Mouse (Mus musculus) limb, embryonic 10.5 days (tissue): ENCODE data around the gene Cacna2d3. TPM values are rescaled to one million over a fixed set of nuclear protein-coding genes. Genes with fewer than 3 reads are reported as not detected.

Experiments
- DNase-seq: peaks from one replicate; pipeline ENCODE4 v3.0.0-alpha.2; 2017; ENCODE audit warnings: low spot score
- H3K27ac ChIP-seq: fragments of 300-500 bp; sonication (generic); 2 replicates; pipeline ENCODE4 v1.5.1; 2016; ENCODE audit warnings: mild to moderate bottlenecking
- H3K27me3 ChIP-seq: fragments of 300-500 bp; sonication (generic); 2 replicates; pipeline ENCODE4 v1.6.1; 2016; ENCODE audit warnings: low read depth, mild to moderate bottlenecking; ENCODE audit not compliant: poor library complexity, severe bottlenecking
- H3K36me3 ChIP-seq: fragments of 300-500 bp; sonication (generic); 2 replicates; pipeline ENCODE4 v1.6.1; 2016; ENCODE audit warnings: mild to moderate bottlenecking, moderate library complexity
- H3K4me1 ChIP-seq: fragments of 300-500 bp; sonication (generic); 2 replicates; pipeline ENCODE4 v1.6.1; 2016
- H3K4me3 ChIP-seq: fragments of 300-500 bp; sonication (generic); 2 replicates; pipeline ENCODE4 v1.5.1; 2016; ENCODE audit warnings: mild to moderate bottlenecking, moderate library complexity
- H3K9me3 ChIP-seq: fragments of 300-500 bp; sonication (generic); replicated peaks from 2 replicates; pipeline ENCODE4 v1.6.1; 2016; ENCODE audit warnings: mild to moderate bottlenecking
- WGBS: fragments of 180-500 bp; shearing (Covaris S2); methylation state at CpG from one replicate; pipeline ENCODE4 v1.1.7; 2016; 5-methylcytosine and 5-hydroxymethylcytosine counted together
- polyA plus RNA-seq: library from polyadenylated mRNA; unstranded; fragments of >200 nt; fragmentation: Nextera tagmentation; extraction: Ambion mirVana; gene quantifications from 2 replicates; pipeline ENCODE4 v1.2.1, GENCODE M21; 2016

Cacna2d3 gene
- polyA plus RNA-seq, 1 experiment from 2014 or later: 0.86 TPM

- Histone ChIP-seq H3K27ac (no peak overlapping the region), H3K27me3 (0 out of 2 replicates have a peak, but pooled peaks cover 4% of the 10 kb centered on the region), H3K9me3 (no peaks in the 10 kb centered on the region), H3K36me3 (no peaks in the 10 kb centered on the region), H3K4me1 (peaks cover 35% of the 10 kb centered on the region), H3K4me3 (no peak overlapping the region)
- DNase-seq: no peak
- 70% methylated on average over 9 of the region's 9 CpGs for WGBS
These were observed 691.1 kb downstream of the Cacna2d3 start for GRCm38 (mm10) chr14:29030519-29030918.

GRCm38 (mm10) chr14:29029896-29030420 lies 691.7 kb downstream of the Cacna2d3 start:
- WGBS: 65% methylated on average over 11 of the region's 11 CpGs
- peaks cover 36% of the 10 kb centered on the region for H3K4me1 ChIP-seq
- no peaks in the 10 kb centered on the region for H3K9me3 ChIP-seq
- no peak overlapping the region for H3K27ac ChIP-seq
- H3K4me3 ChIP-seq: no peak overlapping the region
- no peak for DNase-seq
- H3K27me3 ChIP-seq: 0 out of 2 replicates have a peak, but pooled peaks cover 4% of the 10 kb centered on the region
- H3K36me3 ChIP-seq: no peaks in the 10 kb centered on the region

- H3K27ac ChIP-seq: peak overlapping the region; percentile 75
These were observed 692.6 kb downstream of the Cacna2d3 start for GRCm38 (mm10) chr14:29029107-29029469.

GRCm38 (mm10) chr14:29028391-29029106 lies 693.1 kb downstream of the Cacna2d3 start:
- Histone ChIP-seq H3K36me3 (no peaks in the 10 kb centered on the region), H3K27ac (peak overlapping the region; percentile 75), H3K4me3 (peak overlapping the region; percentile 20; the same call in 1 of the 2 replicates), H3K9me3 (no peaks in the 10 kb centered on the region), H3K27me3 (0 out of 2 replicates have a peak, but pooled peaks cover 4% of the 10 kb centered on the region), H3K4me1 (peaks cover 45% of the 10 kb centered on the region)
- 51% methylated on average over 6 of the region's 6 CpGs for WGBS
- peak; percentile 58 for DNase-seq

More at GRCm38 (mm10) chr14:29029107-29029469, 692.6 kb downstream of the Cacna2d3 start:
- 0 out of 2 replicates have a peak, but pooled peaks cover 4% of the 10 kb centered on the region for H3K27me3 ChIP-seq
- H3K4me1 ChIP-seq: peaks cover 45% of the 10 kb centered on the region
- no peak overlapping the region for H3K4me3 ChIP-seq
- 62% methylated on average over 2 of the region's 2 CpGs for WGBS
- no peaks in the 10 kb centered on the region for H3K36me3 ChIP-seq
- DNase-seq: no peak
- H3K9me3 ChIP-seq: no peaks in the 10 kb centered on the region

GRCm38 (mm10) chr14:29027276-29027675 lies 694.4 kb downstream of the Cacna2d3 start:
- Histone ChIP-seq H3K4me3 (no peak overlapping the region), H3K27me3 (0 out of 2 replicates have a peak, but pooled peaks cover 4% of the 10 kb centered on the region), H3K36me3 (no peaks in the 10 kb centered on the region), H3K27ac (peak overlapping the region; percentile 46; the same call in 1 of the 2 replicates), H3K4me1 (peaks cover 45% of the 10 kb centered on the region), H3K9me3 (no peaks in the 10 kb centered on the region)
- WGBS: 87% methylated on average over 5 of the region's 5 CpGs
- no peak for DNase-seq

GRCm38 (mm10) chr14:29025335-29025734 lies 696.3 kb downstream of the Cacna2d3 start:
- Histone ChIP-seq H3K4me1 (peaks cover 39% of the 10 kb centered on the region), H3K4me3 (no peak overlapping the region), H3K36me3 (no peaks in the 10 kb centered on the region), H3K27me3 (0 out of 2 replicates have a peak, but pooled peaks cover 10% of the 10 kb centered on the region), H3K9me3 (no peaks in the 10 kb centered on the region), H3K27ac (0 out of 2 replicates have a peak overlapping the region, but pooled peaks have one; percentile 28)
- 88% methylated on average over 6 of the region's 6 CpGs for WGBS
- no peak for DNase-seq

- H3K4me1 ChIP-seq: peaks cover 24% of the 10 kb centered on the region
- no peaks in the 10 kb centered on the region for H3K36me3 ChIP-seq
- 0 out of 2 replicates have a peak, but pooled peaks cover 10% of the 10 kb centered on the region for H3K27me3 ChIP-seq
- no peak overlapping the region for H3K4me3 ChIP-seq
- no peaks in the 10 kb centered on the region for H3K9me3 ChIP-seq
- WGBS: 90% methylated on average over 4 of the region's 4 CpGs
- no peak overlapping the region for H3K27ac ChIP-seq
- no peak for DNase-seq
These were observed 698.4 kb downstream of the Cacna2d3 start for GRCm38 (mm10) chr14:29023246-29023645.

- no peak overlapping the region for H3K4me3 ChIP-seq
- H3K9me3 ChIP-seq: no peaks in the 10 kb centered on the region
- no peak for DNase-seq
- no peaks in the 10 kb centered on the region for H3K36me3 ChIP-seq
- 0 out of 2 replicates have a peak, but pooled peaks cover 10% of the 10 kb centered on the region for H3K27me3 ChIP-seq
- peaks cover 34% of the 10 kb centered on the region for H3K4me1 ChIP-seq
- WGBS: 93% methylated on average over 4 of the region's 4 CpGs
- no peak overlapping the region for H3K27ac ChIP-seq
These were observed 700.4 kb downstream of the Cacna2d3 start for GRCm38 (mm10) chr14:29021295-29021694.

- H3K27me3 ChIP-seq: 0 out of 2 replicates have a peak, but pooled peaks cover 6% of the 10 kb centered on the region
- H3K4me1 ChIP-seq: peaks cover 36% of the 10 kb centered on the region
- no peak for DNase-seq
- peak overlapping the region; percentile 39; the same call in 1 of the 2 replicates for H3K27ac ChIP-seq
- no peaks in the 10 kb centered on the region for H3K36me3 ChIP-seq
- whole genome bisulfite sequencing: 49% methylated on average over 7 of the region's 7 CpGs
- H3K9me3 ChIP-seq: no peaks in the 10 kb centered on the region
- no peak overlapping the region for H3K4me3 ChIP-seq
These were observed 703.2 kb downstream of the Cacna2d3 start for GRCm38 (mm10) chr14:29018316-29019000.

GRCm38 (mm10) chr14:29017883-29018282 lies 703.8 kb downstream of the Cacna2d3 start, which contains the start of gene Lrtm1:
TSS of gene Lrtm1 (plus strand) at chr14:29018208.
- 13% methylated on average over 5 of the region's 5 CpGs for WGBS
- H3K4me3 ChIP-seq: no peak within 1 kb of the TSS
- no peaks in the 10 kb centered on the region for H3K36me3 ChIP-seq
- peaks cover 36% of the 10 kb centered on the region for H3K4me1 ChIP-seq
- peak; percentile 56 for DNase-seq
- 0 out of 2 replicates have a peak, but pooled peaks cover 6% of the 10 kb centered on the region for H3K27me3 ChIP-seq
- no peaks in the 10 kb centered on the region for H3K9me3 ChIP-seq
- peak within 1 kb of the TSS; percentile 39; the same call in 1 of the 2 replicates for H3K27ac ChIP-seq

- Histone ChIP-seq H3K27me3 (no peaks in the 10 kb centered on the region), H3K27ac (peak overlapping the region; percentile 37), H3K9me3 (no peaks in the 10 kb centered on the region), H3K36me3 (no peaks in the 10 kb centered on the region), H3K4me3 (no peak overlapping the region), H3K4me1 (peaks cover 36% of the 10 kb centered on the region)
- no peak for DNase-seq
- 11% methylated on average over 5 of the region's 5 CpGs for WGBS
These were observed 705.8 kb downstream of the Cacna2d3 start for GRCm38 (mm10) chr14:29015896-29016295.

GRCm38 (mm10) chr14:29014680-29015079 lies 707.0 kb downstream of the Cacna2d3 start:
- H3K27ac ChIP-seq: no peak overlapping the region
- WGBS: 94% methylated on average over 2 of the region's 2 CpGs
- peaks cover 36% of the 10 kb centered on the region for H3K4me1 ChIP-seq
- no peaks in the 10 kb centered on the region for H3K27me3 ChIP-seq
- H3K9me3 ChIP-seq: no peaks in the 10 kb centered on the region
- H3K4me3 ChIP-seq: no peak overlapping the region
- no peak for DNase-seq
- H3K36me3 ChIP-seq: no peaks in the 10 kb centered on the region
